Mouse (Mus musculus) liver, adult 10 weeks (tissue): ENCODE measurements around the gene Hs3st3a1. TPM values are rescaled to one million over a fixed set of nuclear protein-coding genes. Genes with fewer than 3 reads are reported as not detected.

Experiments used
- polyA plus RNA-seq: library from polyadenylated mRNA; stranded (reverse); fragments of 350-450 nt; fragmentation: Illumina TruSeq; extraction: RNeasy Lipid Tissue Mini Kit (QIAGEN cat#74804); gene quantifications from one replicate; pipeline ENCODE4 v1.2.3, GENCODE M21; 2014; ENCODE audit warnings: low read depth, low replicate concordance

Hs3st3a1 gene
- 0.95 TPM for polyA plus RNA-seq

GRCm38 (mm10) chr11:64434611-64435545, at the start of gene Hs3st3a1:
Gene Hs3st3a1, plus strand, starts transcription at chr11:64435332.

DNA sequence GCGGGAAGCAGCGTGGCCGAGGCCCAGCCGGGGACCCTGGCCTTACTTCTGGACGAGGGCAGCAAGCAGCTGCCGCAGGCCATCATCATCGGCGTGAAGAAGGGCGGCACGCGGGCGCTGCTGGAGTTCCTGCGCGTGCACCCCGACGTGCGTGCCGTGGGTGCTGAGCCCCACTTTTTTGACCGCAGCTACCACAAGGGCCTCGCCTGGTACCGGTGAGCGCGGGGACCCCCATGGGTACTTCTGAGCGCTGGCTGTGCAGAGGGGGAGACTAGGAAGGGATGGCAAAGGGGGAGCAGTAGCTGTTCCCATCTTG, 1.2 kb downstream of the Hs3st3a1 start, which contains the start of gene F930015N05Rik:
Gene F930015N05Rik (minus strand): TSS at position 242 of the 316 bp plus-strand sequence.

Other genes with a start within 250 kb of the Hs3st3a1 start
- not detected for gene F930015N05Rik, start 1.3 kb downstream of the Hs3st3a1 start, polyA plus RNA-seq